Mouse (Mus musculus): ENCODE results near the gene Tex264.
"Not testable (repeated sequence)": the region's sequence is repeated elsewhere in the genome, so short reads cannot be mapped to it uniquely, and the experiment has no call there.

Tex264 gene

DNA sequence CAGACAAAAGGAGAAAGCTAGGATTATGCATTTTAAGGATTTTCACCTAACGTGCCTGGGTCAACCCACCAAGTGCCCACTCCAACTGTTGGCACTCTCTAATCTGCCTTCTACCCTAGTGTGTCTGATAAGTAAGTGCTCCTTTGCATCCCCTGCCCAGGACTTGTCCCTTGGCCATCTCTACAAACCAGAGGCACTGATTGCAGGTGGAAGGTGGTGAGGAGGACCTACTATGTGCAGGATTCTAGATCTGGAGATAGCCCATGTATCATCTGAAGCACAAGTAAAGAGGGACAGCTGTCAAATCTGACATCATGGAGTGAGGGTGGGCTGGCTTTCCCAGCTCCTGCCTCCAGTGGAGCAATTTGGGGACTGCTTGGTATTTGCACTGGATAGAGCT is 25.8 kb downstream of the Tex264 start:
- DNase-seq: no peak

DNA sequence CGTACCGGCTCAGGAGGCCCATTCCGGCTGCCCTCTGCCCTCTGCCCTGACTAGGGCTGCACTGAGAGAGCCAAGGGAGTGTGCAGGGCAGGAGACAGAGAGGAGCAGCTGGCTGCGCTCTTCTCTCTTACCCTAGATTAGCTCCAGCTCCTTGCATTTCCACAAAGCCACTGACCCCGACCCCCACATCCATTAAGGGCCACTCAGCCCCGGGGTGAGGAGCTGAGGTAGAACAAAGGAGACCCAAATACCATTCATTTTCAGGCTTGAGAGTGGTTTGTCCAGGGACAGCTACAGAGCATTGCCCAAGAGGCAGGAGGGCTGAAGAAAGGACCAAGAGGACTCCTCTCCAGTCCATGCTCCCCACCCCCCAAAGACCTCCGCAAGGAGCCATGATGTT is 26.3 kb downstream of the Tex264 start:
- no peak for DNase-seq

DNA sequence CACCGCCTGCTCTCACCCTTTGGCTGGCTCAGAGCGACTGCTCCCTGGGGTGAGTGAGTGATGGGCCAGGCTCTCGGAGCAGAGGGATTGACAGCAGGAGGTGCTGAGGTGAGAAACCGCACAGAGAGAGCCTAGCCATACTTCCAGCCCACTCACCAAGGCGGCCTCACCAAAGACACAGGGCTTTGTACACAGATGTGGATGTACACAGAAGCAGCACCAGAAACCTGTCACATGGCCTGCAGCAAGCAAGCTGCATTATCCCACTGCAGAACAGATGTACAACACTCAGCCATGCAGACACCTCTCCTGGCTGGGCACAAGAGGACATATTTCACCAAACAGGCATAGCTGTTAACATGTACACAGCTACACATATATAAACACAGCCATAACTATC is 28.1 kb downstream of the Tex264 start:
- no peak for DNase-seq

DNA sequence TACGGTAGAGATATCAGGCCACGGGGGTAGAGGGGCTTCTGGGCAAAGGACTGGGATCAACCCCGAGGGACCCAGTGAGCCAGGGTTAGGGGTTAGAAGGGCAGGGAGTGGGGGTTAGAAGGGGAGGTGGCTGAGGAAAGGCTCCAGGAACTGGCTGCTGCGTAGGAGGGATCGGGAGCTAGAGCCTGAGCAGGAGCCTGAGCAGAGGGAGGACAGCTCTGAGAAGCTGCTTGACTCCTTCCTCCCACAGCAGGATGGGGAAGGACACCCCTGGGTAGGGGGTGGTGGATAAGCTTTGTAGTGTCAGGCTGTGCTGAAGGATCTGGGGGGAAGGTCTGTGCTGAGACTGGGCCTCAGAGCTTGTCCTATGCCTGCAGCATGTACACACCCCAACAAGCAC is 28.9 kb downstream of the Tex264 start:
- no peak for DNase-seq

DNA sequence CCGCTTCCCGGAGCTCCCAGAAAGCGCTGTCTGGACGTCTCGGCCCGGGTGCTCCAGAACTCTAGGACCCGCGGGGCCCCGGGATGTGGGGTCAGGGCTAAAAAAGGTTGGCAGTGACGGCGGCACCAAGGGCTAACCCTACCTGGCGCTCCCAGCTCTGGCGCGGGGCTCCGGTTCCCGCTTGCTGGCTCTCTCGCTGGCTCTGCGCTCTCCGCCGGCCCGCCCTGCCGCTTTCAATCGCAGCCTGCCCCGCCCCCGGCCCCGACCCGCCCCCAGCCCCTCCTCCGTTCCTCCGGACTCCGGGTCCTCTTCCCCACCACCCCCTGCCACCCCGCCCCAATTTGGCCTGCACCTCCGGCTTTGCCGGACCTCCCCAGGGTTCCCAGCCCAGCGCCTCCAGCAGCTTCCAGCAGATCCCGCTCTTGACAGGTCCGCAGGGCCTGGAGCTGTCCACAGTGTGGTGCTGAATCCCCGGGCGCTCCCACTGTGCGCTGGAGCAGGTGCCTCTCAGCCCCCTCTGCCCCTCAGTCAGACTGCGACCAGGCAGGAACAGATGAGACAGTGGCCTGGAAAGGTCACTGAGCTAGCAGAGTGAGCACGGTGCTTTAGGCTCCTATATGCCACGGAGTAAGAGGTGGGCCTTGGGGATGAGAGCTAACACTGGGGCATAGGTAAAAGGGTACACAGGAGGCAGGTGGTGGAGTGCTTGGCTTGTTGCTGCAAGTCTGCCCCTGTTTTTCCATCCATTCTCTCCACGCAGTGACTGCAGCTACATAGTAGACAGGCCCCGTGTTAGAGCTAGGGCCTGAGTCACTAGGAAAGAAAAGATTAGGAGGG is 29.6 kb downstream of the Tex264 start, which contains the start of gene Grm2:
TSS of gene Grm2 (minus strand) at position 199 of the 837 bp plus-strand sequence.
- DNase-seq: peak; percentile 75

DNA sequence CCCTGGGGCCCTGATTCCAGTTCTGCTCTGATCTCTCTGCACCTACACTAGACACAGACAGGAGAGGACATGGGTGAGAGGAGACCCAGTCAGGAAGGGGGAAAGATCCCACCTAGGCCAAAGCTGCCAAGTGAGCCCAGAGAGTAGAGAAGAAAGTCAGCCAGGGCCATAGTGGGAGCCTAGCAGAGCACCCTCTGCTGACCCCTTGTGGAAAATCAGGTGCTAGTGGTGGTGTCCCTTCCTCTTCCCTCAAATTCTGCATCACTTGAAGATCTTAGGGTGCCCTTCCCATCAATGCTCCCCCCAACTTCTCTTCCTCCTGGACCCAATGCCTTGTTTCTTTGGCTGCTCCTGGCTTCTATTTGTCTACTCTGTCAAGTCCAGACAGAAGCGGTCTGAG is 33.0 kb downstream of the Tex264 start:
- no peak for DNase-seq

DNA sequence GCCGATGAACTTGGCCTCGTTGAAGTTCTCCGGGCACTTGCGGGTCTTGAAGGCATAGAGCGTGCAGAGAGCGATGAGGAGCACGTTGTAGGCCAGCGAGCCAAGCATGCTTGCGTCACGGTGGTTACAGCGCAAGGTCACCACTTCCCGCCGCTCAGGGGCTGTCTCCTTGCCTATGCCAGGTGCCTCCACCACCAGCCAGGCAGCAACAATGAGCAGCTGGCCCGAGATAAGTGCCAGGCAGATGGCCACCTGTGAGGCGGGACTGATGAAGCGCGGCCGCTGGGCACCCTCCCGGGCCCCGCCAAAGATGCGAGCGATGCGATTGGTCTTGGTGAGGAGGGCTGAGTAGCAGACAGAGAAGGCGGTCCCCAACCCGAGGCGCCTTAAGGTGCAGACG is 38.5 kb downstream of the Tex264 start:
- DNase-seq: no peak

DNA sequence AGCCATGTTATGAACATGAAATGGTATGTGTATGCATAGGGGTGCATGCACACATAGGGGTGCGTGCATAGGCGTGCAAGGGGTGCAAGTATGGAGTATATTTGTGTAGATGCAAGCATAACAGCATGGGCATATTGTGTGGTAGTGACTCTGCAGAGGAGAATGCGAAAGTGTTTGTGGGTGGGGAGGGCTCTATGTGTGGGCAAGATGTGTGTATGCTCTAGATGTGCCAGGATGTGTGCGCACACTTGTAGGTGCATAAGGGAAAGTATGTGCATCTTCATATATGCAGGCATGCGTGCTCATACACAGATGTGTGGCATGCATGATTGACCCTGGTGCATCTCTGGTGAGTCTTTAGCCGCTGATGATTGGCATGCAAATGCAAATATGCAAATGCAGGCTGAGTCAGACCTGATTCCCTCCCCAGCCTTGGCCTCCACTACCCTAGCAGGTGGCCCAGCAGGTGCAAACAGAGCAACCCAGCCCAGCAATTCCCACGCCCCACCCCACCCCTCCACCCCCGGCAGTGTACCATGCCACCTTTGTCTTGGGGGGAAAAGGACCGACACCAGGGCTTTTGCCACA is 39.9 kb downstream of the Tex264 start:
- DNase-seq: no peak

DNA sequence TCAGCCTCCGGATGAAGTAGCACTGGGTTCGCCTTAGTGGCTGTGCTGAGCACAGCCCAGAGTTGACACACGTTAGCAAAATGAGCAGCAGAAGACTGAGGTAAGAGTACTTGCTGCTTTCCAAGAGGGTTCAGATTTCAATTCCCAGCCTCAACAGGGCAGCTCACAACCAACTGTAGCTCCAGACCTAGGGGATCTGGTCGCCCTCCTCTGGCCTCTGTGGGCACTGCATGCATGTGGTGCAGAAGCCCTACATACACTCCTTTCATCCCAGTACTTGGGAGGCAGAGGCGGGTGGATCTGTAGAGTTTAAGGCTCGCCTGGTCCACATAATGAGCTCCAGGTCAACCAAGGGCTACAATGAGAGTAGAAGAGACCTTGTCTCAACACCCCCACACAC is 41.9 kb downstream of the Tex264 start:
- DNase-seq: no peak

DNA sequence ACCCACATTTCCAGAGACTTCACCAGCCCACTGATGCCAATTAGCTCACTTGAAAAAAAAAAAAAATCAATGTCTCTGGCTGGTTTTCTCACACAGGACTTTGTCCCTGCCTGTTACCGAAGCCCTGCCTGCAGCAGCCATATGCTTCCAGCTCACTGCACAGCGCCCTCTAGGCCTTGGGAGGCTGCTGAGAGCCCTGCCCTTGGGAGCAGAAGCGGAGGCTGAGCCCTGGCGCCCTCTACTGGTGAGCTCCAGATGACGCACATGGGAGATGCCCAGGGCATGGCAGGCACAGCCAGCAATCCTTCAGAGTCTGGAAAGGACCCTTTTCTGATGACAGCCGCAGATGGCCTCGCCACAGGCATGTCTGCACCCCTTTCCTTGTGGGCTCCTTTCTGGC is 42.6 kb downstream of the Tex264 start:
- DNase-seq: peak; percentile 61

DNA sequence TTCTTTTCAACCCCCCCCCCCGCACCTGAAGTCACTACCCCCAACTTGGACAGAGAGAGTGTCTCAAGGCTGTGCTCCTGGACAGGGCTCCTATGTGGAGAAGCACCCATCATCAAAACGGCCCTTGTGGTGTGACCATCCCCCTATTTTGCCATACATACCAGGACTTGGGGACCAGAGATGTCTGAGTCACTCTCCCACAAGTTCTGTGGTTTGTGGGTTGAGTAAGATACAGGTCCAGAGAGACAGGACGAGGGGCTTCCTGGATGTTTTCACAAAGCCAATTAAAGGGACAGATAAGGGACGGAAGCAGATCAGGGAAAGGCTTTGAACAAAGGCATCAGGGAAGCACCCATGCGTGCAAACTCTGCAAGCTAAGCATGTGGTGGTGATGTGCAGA is 44.4 kb downstream of the Tex264 start:
- DNase-seq: no peak

DNA sequence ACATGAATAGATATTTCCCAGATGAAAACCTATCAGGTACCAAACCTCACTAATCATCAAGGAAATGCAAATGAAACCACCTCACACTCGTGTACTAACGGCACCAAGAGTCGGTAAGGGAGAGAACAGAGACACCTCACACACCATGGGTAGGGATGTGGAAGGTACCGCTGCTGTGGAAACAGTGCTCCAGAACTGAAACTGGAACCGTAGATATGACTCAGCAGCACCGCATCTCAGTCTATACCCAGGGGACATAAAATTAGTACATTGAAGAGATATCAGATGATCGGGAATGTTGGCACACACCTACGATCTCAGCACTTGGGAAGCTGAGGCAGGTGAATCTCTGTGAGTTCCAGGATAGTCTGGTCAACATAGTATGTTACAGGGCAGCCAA is 47.6 kb downstream of the Tex264 start:
- no peak for DNase-seq

DNA sequence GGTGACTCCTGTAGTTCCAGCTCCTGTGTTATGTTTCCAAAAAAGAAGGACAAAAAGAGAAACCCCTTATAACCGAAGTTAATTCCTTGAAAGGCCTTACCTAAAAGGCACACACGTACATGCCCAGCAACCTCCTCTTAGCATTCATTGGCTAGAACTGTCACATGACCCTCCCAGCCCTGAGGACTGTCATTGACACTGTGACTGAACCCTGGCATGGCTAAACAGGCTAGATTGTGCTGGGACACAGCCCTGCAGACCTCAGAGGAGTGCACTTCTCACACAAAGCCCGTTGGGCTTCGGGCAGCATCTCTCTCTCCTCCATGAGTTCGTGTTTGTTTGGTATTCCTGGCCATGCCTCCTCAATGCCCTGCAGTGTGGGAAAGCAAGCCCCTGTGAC is 53.5 kb downstream of the Tex264 start:
- DNase-seq: no peak

DNA sequence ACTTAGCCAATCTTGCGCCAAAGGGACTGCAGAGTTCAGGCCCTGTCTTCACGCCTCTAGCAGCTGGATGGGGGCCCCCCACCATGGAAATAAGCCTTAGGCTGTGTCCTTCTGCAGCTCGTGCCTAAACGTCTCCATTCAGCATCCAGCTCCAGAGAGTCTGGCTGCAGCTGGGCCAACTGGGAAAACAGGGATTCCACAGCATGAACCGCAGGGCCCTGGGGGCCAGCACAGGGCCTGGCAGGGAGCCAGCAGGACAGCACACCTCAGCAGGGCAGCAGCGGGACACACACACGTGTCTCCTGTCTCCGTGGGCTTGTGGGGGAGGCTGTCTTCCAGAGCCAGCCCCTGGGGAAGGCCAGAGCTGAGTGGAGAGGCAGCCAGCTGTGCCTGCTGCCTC is 57.9 kb downstream of the Tex264 start:
- DNase-seq: not testable (repeated sequence)

DNA sequence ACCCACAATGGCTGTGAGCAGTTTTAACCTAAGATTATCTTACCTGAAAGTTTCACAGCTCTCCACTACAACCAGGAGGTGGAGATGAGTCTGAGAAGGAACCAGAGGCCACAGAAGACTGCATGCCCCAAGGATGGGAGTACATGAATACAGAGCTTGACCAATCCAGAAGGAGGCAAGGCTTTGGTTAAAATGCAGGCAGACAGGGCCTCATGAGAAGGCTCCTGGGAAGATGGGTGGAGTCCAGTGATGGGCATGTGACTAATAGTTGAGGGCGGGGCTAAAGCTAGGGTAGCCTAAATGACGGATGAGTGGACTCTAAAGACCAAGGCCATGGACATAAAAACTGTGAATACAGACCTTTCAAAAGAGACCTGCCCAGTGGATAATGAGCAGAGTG is 59.4 kb downstream of the Tex264 start, which contains the start of gene Iqcf6:
TSS of gene Iqcf6 (plus strand) at position 301 of the 400 bp plus-strand sequence.
- DNase-seq: no peak

DNA sequence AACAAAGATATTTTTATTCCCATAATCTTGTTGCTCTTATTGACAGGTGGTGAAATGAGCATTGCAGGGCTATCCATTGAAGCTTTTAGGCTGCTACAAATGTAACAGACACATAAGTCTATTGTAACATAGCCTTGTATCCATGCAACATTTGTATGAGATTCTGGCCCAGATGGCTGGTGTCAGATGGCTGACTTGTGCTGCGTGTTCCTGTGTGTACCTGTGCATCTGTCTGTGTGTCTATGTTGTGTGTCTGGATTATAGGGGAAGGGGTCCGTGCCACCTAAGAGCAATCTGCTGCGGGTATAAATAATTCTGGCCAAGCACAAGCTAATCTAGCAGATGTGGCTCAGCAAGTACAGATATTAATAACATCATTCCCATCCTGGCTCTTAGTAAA is 68.2 kb downstream of the Tex264 start:
- no peak for DNase-seq

DNA sequence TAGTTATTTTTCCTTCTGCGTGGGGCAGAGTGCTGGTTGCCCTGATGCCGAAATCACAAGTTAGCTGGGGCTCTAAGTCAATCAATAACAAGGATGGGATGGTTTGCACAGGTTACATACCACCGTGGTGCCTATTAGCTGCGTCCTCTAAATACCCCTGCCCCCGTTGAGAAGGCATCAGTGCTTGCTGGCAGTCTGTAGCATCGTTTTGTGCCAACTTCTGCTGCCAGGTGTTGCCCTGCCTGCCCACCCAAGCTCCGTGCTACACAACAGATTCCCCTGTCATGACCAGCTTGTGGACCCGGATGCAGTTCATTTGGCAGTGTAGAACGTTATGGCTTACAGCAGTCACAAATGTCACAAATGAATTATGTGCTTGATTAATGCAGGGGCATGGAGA is 69.4 kb downstream of the Tex264 start:
- DNase-seq: no peak

DNA sequence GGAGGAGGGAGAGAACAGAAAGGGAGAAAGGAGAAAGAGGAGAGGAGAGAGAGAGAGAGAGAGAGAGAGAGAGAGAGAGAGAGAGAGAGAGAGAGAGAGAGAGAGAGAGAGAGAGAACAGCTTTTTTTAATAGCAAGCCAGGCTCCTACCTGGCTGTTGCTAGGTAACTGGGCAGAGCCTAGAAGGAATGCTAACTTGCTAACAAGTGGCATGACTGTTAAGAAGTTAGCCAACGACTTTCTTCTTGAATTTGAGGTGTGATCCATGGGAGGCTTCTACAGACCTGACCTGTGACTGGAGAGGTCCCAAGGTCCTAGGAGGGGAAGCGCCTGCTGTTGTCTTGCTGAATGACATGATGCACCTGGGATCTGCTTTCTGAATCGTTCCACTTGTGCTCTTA is 71.1 kb downstream of the Tex264 start:
- no peak for DNase-seq

DNA sequence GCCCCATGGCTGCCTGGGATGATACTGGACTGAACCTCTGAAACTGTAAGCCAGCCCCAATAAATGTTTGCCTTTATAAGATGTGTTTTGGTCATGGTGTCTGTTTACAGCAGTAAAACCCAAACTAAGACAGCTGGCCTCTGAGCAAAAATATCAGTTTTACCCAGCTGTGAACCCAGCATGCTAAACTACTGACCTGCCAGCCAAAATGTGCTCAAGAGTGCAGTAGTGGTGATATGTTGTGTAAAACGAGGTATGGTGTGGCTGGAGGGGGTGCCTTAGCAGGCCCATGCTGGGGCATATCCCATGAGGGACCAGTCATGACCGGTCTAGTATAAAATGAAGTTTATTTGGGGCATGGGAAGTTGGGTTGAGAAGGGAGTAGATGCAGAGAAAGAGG is 71.8 kb downstream of the Tex264 start:
- no peak for DNase-seq

DNA sequence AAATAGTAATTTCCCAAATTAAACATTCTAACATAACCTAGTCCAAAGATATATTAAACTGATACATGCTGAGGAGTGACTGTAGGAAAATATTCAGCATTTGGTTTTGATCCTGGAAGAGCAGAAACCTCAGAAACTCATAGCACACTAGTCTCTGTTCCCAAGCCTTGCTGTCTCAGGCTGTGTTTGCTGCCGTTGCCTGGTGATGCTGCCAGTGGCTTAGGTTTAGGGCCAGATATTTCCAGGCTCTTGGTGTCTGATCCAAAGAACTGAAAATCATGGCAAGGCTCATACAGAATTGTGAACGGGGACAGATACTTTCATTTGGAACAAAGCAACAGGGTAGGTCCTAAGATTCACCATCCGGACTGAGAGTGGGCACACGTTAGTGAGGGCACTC is 75.0 kb downstream of the Tex264 start:
- no peak for DNase-seq
